20 mouse cellular contexts compared by ENCODE assay signal in genomic region chr12:16912600-16912999, GRCm38 (mm10).
"Had no signal": no experiment of that assay in that cellular context is flagged by ENCODE, and none has a peak within 500 bp of the region (broad histone marks: within the 10 kb centered on the region; RNA-seq: fewer than 3 reads in every experiment).

No protein-coding gene starts in this region.

- H3K4me3 ChIP-seq: layer of hippocampus, adult 2 months; limb, embryonic 10.5 days; limb, embryonic 13.5 days; lung, embryonic 15.5 days; midbrain, embryonic 13.5 days; stomach, embryonic 15.5 days had no signal

- ATAC-seq: liver, postnatal 0 days; midbrain, embryonic 13.5 days; midbrain, embryonic 16.5 days had no signal

- DNase-seq: kidney, adult 18-20 months; kidney, postnatal 25 days; layer of hippocampus, adult 9-11 months; liver; liver, postnatal 0 days; lung, postnatal 10 days; lung, postnatal 36 days; right cerebral cortex, adult 18-20 months; right cerebral cortex, postnatal 14 days; right cerebral cortex, postnatal 4 days; thymus, postnatal 36 days had no signal

- H3K4me1 ChIP-seq: limb, embryonic 10.5 days; lung, embryonic 15.5 days; stomach, embryonic 15.5 days had no signal

- H3K27ac ChIP-seq: kidney, postnatal 0 days; layer of hippocampus, adult 2 months; limb, embryonic 10.5 days; limb, embryonic 13.5 days; liver, embryonic 14.5 days; lung, embryonic 15.5 days; midbrain, embryonic 13.5 days; stomach, embryonic 15.5 days had no signal
